Mouse (Mus musculus): ENCODE measurements around the gene Tmem131l.

GRCm38 (mm10) chr3:84015484-84016016 is 24.4 kb downstream of the Tmem131l start:
- TF ChIP-seq CTCF (IDR thresholded peaks at IDR 0.05; ENCODE audit: borderline replicate concordance, insufficient read depth, low read depth, low read length) (no peak), POLR2A (IDR thresholded peaks at IDR 0.05; ENCODE audit: borderline replicate concordance, insufficient read depth, low read length) (no peak)

Data from cerebellum, adult 2 months (tissue).